Mouse (Mus musculus) megakaryocyte, embryonic 14.5 days (primary cell): ENCODE measurements around the gene Dusp12. TPM values are rescaled to one million over a fixed set of nuclear protein-coding genes. Genes with fewer than 3 reads are reported as not detected.

Source experiments
- H3K27me3 ChIP-seq: replicated peaks from 2 replicates; pipeline ENCODE3; 2012; ENCODE audit warnings: inconsistent platforms
- H3K36me3 ChIP-seq: replicated peaks from 2 replicates; pipeline ENCODE3; 2012; ENCODE audit warnings: low read length, inconsistent platforms, mixed read lengths
- H3K4me1 ChIP-seq: 2 replicates; pipeline ENCODE4 v1.6.1; 2012; ENCODE audit warnings: inconsistent platforms
- H3K4me3 ChIP-seq: replicated peaks from 2 replicates; pipeline ENCODE3; 2012; ENCODE audit warnings: moderate library complexity, mild to moderate bottlenecking, inconsistent platforms
- H3K9me3 ChIP-seq: 2 replicates; pipeline ENCODE4 v1.6.1; 2012; ENCODE audit warnings: inconsistent platforms
- FLI1 ChIP-seq: IDR thresholded peaks from 2 replicates; pipeline ENCODE4 v1.6.1; 2012; ENCODE audit warnings: low read length, inconsistent platforms, mixed read lengths
- GATA1 ChIP-seq: IDR thresholded peaks from 3 replicates; pipeline ENCODE4 v1.6.1; 2012; ENCODE audit warnings: mixed read lengths, low read length, inconsistent platforms, borderline replicate concordance
- polyA plus RNA-seq: library from polyadenylated mRNA; stranded (reverse); fragments of >175 nt; gene quantifications from 2 replicates; pipeline ENCODE4 v1.2.3, GENCODE M21; 2012; ENCODE audit warnings: low replicate concordance; ENCODE audit not compliant: insufficient read depth

Gene Dusp12
- polyA plus RNA-seq, 1 experiment: 7.6 TPM

DNA sequence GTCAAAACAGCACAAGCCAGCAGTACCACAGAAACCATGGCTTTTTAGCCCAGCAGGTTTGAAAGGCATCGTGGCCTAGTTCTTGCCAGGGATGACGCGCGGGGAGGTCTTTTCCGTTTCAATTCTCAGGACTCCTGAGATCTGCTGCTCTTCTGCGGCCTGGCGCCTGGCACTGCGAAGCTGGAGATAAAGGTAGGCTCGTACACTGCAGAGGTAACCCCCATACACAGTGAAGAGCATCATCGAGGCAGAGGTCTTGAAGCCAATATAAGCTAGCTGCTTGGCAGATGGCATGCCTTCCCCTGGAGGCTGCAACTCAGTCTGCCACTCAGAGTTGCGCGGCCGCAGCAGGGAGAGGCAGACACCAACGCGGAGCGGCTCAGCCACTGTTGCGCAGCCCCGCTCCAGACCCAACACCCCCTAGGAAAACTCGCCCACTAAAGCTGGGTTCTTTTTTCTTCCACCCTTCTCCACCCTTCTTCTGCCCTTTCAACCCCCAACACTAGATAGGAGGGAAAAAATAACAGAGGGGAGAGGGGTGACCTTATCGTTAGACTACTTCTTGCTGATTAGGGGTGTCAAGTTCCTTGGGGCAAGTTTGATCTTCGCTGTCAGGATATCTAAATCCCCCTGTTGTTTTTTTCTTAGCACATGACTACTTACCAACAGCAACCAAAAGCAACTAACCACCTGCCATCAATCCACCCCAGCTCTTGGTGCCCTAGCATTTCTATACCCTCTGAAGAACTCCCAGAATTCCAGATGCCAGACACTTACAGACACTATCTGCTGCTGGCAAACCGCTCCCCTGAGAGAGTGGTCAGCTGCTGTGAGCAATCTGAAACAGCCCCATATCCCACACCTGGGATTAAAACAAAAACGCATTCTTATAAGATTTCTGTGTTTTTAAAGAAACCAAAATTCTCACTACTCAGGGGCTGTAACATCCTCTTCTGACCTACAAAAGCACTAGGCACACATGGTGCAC lies 34.4 kb downstream of the Dusp12 start:
- Histone ChIP-seq H3K27me3 (no peaks in the 10 kb centered on the region), H3K9me3 (no peaks in the 10 kb centered on the region), H3K36me3 (peaks cover 70% of the 10 kb centered on the region), H3K4me1 (peaks cover 86% of the 10 kb centered on the region), H3K4me3 (peak overlapping the region; percentile 65)
- TF ChIP-seq FLI1 (no peak), GATA1 (no peak)

DNA sequence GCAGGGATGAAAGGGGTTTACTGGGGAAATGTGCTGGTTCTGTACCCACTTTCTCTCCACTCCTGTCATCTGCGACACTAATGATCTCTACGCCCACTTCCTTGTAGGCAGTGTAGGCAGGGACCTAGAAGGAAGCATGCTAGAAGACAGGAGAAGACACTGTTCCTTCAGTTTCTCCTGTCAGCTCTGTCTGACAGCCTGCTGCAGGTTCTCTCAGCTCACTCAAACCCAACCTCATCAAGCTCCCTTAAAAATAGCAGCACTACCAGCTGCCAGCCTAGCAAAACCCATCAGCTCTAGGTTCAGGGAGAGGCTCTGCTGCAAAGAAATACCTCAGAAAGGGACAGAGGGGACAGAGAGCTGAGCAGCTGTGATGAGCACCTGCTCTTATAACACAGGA lies 35.3 kb downstream of the Dusp12 start:
- TF ChIP-seq FLI1 (no peak), GATA1 (no peak)
- H3K4me3 ChIP-seq: peak overlapping the region; percentile 28
- H3K36me3 ChIP-seq: peaks cover 68% of the 10 kb centered on the region
- H3K4me1 ChIP-seq: peaks cover 87% of the 10 kb centered on the region
- no peaks in the 10 kb centered on the region for H3K27me3 ChIP-seq
- no peaks in the 10 kb centered on the region for H3K9me3 ChIP-seq

DNA sequence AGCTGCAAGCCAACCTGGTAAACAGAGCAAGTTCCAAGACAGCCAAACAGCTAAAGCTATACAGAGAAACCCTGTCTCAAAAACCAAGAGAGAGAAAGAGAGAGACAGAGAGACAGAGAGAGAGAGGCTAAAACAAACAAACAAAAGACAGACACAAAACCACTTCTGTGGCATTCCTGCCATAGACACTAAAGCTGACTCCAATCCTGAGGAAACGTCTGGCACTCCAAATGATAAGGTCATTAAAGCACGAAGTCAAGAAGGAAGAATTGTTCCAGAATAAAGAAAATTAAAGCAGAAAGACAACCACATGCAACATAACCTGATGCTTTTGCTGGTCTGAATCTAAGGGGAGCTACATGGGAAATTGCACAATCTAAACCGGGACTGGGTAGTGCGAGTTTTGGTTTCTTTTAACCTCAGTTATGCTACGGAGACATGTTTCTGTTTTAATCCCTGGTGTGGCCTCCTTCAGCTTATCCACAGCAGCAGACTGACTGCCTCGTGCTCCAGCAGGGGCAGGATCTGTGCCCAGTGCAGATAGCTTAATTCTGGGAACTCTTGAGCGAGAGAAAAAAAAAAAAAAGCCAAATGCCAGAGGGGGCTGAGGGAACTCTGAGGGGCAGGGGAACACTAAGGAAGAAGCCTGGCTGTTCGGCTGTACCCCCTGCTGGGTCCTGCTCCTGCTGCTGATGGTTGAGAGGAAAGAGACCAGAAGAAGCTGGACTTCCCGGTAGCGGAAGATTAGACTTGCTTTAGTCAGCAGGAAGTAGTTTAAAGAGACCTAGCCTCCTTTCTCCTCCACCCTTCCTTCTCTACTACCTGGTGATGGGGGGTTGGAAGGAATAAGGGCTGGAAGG lies 39.7 kb downstream of the Dusp12 start:
- no peak for TF ChIP-seq FLI1
- TF ChIP-seq GATA1: peak; percentile 71; the same call in 2 of the 3 replicates
- Histone ChIP-seq H3K36me3 (peaks cover 77% of the 10 kb centered on the region), H3K4me1 (peaks cover 77% of the 10 kb centered on the region), H3K4me3 (peak overlapping the region; percentile 86), H3K27me3 (no peaks in the 10 kb centered on the region), H3K9me3 (no peaks in the 10 kb centered on the region)

DNA sequence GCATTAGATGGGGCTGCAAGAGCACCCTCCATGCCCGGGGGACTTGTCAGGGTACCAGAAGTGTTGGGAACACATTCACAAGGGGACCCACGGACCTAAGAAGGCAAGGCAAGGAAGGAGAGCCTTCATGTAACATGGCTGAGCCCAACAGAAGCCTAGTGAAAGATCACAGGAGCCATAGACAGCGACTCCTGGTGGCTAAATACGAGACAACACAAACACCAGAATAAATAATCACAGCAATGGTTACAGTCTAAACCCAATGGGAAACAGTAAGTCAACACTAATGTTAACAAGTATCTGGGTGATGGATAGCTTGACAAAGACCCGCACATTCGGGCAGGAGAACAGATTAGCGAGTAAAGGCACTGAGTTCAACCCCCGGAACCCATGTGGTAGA lies 41.0 kb downstream of the Dusp12 start:
- Histone ChIP-seq H3K36me3 (peaks cover 77% of the 10 kb centered on the region), H3K27me3 (no peaks in the 10 kb centered on the region), H3K4me1 (peaks cover 64% of the 10 kb centered on the region), H3K9me3 (no peaks in the 10 kb centered on the region), H3K4me3 (peak overlapping the region; percentile 62)
- TF ChIP-seq GATA1: no peak
- no peak for TF ChIP-seq FLI1

DNA sequence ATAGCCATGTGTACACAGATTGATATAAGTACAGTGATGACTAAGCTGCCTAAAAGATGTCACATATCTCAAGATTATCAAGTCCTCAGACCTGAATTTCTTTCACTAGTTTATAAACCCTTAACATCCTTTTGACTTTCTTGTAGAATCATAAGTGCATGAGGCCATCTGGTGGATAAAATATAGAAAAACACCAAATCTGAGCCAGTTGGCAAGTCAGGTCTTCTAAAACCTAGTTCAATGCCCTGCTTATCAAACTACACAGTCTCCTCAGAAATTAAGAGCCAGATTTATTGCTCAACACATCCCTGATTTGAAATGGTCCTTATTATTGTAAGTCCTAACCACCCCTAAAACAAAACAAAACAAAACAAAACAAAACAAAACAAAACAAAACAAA lies 45.7 kb downstream of the Dusp12 start:
- no peak for TF ChIP-seq FLI1
- no peak for TF ChIP-seq GATA1
- H3K4me1 ChIP-seq: peaks cover 30% of the 10 kb centered on the region
- no peak overlapping the region for H3K4me3 ChIP-seq
- H3K36me3 ChIP-seq: peaks cover 94% of the 10 kb centered on the region
- no peaks in the 10 kb centered on the region for H3K9me3 ChIP-seq
- H3K27me3 ChIP-seq: no peaks in the 10 kb centered on the region

DNA sequence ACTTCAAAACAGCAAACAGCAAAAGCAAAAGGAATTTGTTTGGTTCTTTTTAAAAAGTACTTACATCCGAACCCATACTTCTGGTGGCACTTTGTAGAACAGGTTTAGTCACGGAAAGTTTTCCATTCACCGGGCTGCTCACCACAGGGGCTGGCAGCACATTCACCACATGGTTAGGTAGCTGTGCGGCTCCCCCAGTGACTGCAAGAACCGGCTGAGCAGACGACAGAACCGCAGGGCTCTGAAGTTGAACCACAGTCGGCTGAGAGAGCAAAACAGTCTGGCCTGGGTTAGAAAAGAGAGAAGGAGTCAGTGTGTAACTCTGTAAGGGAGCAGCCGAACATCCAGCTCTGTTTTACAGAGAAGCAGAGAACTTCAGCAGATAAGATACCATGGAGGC lies 50.6 kb downstream of the Dusp12 start:
- H3K4me1 ChIP-seq: peaks cover 47% of the 10 kb centered on the region
- no peaks in the 10 kb centered on the region for H3K27me3 ChIP-seq
- TF ChIP-seq FLI1 (no peak), GATA1 (no peak)
- no peak overlapping the region for H3K4me3 ChIP-seq
- H3K9me3 ChIP-seq: no peaks in the 10 kb centered on the region
- H3K36me3 ChIP-seq: peaks cover 94% of the 10 kb centered on the region

DNA sequence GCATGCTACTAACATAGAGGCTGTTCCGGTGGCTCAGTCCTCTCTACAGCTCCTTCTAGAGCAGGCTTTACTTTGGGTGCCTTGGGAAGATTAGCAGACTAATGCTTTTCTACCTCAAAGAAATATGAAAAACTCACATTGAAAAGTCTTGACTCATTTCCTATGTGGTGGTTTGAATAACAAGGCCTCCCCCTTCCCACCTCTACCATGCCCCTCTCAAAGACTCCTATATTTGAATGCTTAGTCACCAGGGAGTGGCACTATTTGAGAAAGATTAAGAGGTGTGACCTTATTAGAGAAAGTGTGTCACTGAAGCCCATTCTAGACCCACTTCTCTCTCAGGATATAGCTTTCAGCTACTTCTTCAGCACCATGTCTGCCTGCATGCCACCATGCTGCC lies 55.6 kb downstream of the Dusp12 start:
- TF ChIP-seq GATA1 (no peak), FLI1 (no peak)
- H3K27me3 ChIP-seq: no peaks in the 10 kb centered on the region
- peaks cover 63% of the 10 kb centered on the region for H3K4me1 ChIP-seq
- H3K9me3 ChIP-seq: no peaks in the 10 kb centered on the region
- H3K36me3 ChIP-seq: peaks cover 88% of the 10 kb centered on the region
- H3K4me3 ChIP-seq: no peak overlapping the region

DNA sequence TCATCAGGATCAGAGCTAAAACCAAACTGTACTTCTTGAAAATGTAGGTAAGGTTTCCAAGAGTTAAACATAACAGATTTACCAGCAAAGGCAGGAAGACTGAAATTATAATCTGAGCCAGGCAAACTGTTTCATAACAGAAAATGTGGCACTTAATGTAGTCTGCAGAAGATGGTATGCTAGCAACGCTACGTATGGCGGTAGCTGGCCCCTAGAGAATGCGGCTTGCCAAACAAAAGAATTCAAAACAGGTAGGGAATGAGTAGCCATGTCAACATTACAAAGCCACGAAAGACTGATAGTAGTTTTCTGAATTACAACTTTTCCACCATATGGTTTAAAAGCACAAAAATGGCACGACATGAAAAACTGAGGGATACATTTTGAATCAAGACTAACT lies 56.0 kb downstream of the Dusp12 start:
- Histone ChIP-seq H3K9me3 (no peaks in the 10 kb centered on the region), H3K36me3 (peaks cover 88% of the 10 kb centered on the region), H3K4me1 (peaks cover 63% of the 10 kb centered on the region), H3K4me3 (no peak overlapping the region), H3K27me3 (no peaks in the 10 kb centered on the region)
- TF ChIP-seq GATA1: no peak
- TF ChIP-seq FLI1: no peak

Other genes with a start within 250 kb of the Dusp12 start
- gene Olfml2b, start 241.0 kb downstream of the Dusp12 start, polyA plus RNA-seq: not detected in 2 replicates
- 3.1 and 4.8 TPM in 2 replicates for gene Atf6, start 17.8 kb downstream of the Dusp12 start, polyA plus RNA-seq
- 3.3 and 14.1 TPM in 2 replicates for gene Gm26620, start 475 bp downstream of the Dusp12 start, polyA plus RNA-seq
- gene Fcrlb, start 27.4 kb upstream of the Dusp12 start, polyA plus RNA-seq: 1.4 TPM in 1 of 2 replicates, not detected in the other
- gene Fcrla, start 42.0 kb upstream of the Dusp12 start, polyA plus RNA-seq: not detected in 2 replicates
- 17.6 TPM in 1 of 2 replicates, not detected in the other for gene Fcgr2b, start 91.0 kb upstream of the Dusp12 start, polyA plus RNA-seq
- gene Fcgr4, start 133.4 kb upstream of the Dusp12 start, polyA plus RNA-seq: 0.07 TPM in 1 of 2 replicates, not detected in the other
- gene Fcgr3, start 179.4 kb upstream of the Dusp12 start, polyA plus RNA-seq: 9.2 TPM in 1 of 2 replicates, not detected in the other
- gene Cfap126, start 228.4 kb upstream of the Dusp12 start, polyA plus RNA-seq: not detected in 2 replicates